Mouse (Mus musculus) T-helper 17 cell (primary cell): ENCODE measurements at regions not wholly inside any gene's neighbourhood (a gene's known extent, or its start where the extent isn't known, plus 50 kb on each side); places are given as distances from the start of the nearest gene placed in this dataset.
"Not testable (repeated sequence)": the region's sequence is repeated elsewhere in the genome, so short reads cannot be mapped to it uniquely, and the experiment has no call there.

Experiments
- in situ Hi-C, 2 experiments: fragments of 300-600 bp; cut with MboI, MseI; formaldehyde crosslinking; loops; 1 replicate in 1 of 2; 2 replicates in 1 of 2; pipeline ENCODE4 v1.15.1; 2025; ENCODE audit warnings: high pct_unique_total_duplicates in 2 of 2

- in situ Hi-C loops, result not testable (repeated sequence)
These were observed 563.5 kb downstream of the Gm10330 start for GRCm38 (mm10) chr12:23216521-23216920.

DNA sequence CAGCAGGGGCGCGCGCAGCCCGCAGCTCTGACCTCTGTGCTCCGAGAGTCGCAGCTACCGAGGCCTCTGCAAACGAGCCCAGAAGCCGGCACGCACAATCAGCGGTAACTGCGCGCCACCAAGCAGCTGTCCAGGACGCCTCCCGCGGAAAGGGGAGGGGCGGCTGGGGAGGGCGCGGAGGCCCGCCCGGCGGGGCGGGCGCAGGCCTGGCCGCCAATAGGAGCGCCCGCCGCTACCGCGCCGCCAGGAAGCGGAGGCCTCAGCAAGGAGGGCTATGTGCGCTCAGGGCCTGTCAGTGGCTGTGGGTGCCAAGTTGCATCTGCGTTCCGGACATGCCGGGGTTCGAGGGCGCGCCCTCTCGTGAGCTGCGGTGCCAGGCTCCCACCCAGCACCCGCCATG lies 590.5 kb downstream of the Gm10330 start:
- in situ Hi-C loops, result loop anchor here in 1 of 2 experiments (5.0 kb wide), 1 partner anchor 1157 kb away; no protein-coding TSS in a partner anchor

GRCm38 (mm10) chr12:23189110-23189509 lies 591.0 kb downstream of the Gm10330 start:
- in situ Hi-C loops, result loop anchor here in 1 of 2 experiments (5.0 kb wide), 1 partner anchor 1157 kb away; no protein-coding TSS in a partner anchor
